Mouse (Mus musculus) embryonic stem cell, embryonic (primary cell): Measurements from ENCODE around the gene Irx1.

Experiments used
- CTCF ChIA-PET, 4 experiments: fragments of 300-600 bp in 2 of 4; fragments of 350-600 bp in 2 of 4; sonication (Branson Sonifier 250); formaldehyde crosslinking; loops; one replicate each; lab custom pipeline; 2022; ENCODE audit warnings: inconsistent platforms in 2 of 4; lab: Charles Lee
- POLR2A ChIA-PET, 4 experiments: fragments of 300-600 bp in 2 of 4; fragments of 350-600 bp in 2 of 4; sonication (Branson Sonifier 250); formaldehyde crosslinking; loops; one replicate each; lab custom pipeline; 2022; ENCODE audit warnings: antibody characterized with exemption in 4 of 4, inconsistent platforms in 1 of 4; lab: Charles Lee

Irx1 gene

DNA sequence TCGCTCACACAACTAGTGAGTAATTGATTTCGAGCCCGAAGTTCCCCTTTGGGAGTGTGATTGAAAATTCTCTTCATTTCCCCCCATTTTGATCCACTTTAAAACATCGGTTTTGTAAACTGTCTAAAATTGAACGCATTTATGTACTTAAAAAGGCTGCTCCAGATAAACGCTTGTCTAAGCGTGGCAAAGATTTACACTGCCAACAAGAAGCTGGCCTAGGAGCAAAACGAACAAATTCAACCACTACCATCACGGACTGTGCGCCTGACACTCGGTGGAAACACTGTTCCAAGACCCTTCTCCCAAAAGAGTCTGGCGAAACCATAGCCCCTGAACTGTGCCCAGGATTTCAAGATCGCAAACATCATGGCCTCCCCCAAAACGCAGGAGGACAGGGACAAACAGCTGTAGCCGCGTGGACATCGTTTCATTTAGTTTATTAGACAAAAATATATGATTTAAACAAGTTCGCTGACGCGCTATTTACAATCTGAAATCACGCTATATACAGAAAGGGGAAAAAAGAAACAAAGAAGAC is 5.6 kb downstream of the Irx1 start:
- POLR2A ChIA-PET, result interaction anchor here in 1 of 4 experiments (0.9 kb wide), 1 partner anchor 953 kb away, joined by 3 read pairs; no protein-coding TSS in a partner anchor
- CTCF ChIA-PET, result interaction anchor here in 1 of 4 experiments (1.0 kb wide), 1 partner anchor 672 kb away, joined by 3 read pairs; no protein-coding TSS in a partner anchor

DNA sequence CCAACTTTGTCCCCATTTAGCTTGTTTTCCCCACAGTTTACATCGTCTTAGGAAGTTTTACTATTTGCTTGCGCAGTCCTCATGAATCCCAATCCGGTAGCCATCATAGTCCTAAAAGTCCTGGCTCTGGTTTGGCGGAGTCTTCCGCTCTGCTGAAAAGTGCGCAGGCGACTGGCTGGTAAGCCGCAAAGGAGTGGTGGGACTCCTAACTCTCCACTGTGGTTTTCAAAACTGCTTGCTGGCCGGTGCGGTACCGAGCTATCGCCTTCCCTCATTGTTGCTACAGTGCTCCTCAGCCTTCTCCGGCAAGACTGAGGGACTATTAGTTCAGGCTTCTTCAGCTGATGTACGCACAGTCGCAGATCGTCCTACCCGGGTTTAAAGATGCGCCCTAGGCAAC is 6.4 kb downstream of the Irx1 start:
- ChIA-PET POLR2A (no interaction called here), CTCF (interaction anchor here (0.5 to 1.3 kb wide), 9 partner anchors 7 to 1074 kb away, joined by 3 to 6 read pairs (median 4); no protein-coding TSS in a partner anchor)

DNA sequence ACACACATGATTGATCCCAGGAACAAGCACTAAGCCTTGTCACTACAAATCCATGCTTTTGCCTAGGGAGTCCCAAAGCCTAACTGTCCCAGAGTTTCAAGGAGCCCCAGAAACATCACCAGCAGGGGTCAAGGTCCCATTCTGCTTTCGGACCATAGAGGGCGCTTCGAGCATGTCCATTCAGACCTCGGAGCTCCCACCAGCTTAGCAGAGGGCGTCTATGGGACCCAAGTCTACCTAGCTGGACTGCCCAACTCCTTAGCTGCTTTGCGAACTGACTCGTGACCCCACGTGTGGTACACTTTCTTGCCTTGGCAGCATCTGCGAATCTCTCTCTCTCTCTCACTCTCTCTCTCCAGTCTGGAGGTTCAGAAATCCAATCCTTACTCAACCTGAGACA is 7.0 kb downstream of the Irx1 start:
- ChIA-PET CTCF (interaction anchor here (0.6 to 1.3 kb wide), 10 partner anchors 8 to 1074 kb away, joined by 3 to 6 read pairs (median 4); no protein-coding TSS in a partner anchor), POLR2A (interaction anchor here in 1 of 4 experiments (0.7 kb wide), 1 partner anchor 673 kb away, joined by 8 read pairs; no protein-coding TSS in a partner anchor)

DNA sequence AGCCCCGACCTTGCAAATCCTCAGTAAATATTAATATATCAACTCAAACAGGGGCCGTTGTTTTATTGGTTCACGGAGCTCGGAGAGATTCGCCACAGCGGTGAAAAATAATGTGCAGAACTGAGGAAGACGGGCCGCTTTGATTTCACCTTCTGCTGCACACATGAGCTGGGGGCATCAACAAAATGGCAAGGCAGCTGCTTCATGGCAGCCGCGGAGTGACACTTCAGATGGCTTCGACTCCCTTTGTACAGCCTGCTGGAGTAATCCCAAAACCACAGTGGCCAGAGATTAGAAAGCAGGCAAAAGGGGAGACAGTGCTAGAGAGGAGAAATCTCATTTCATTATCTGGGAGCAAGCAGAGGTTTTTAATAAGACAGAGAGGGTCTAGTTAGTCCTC is 11.6 kb downstream of the Irx1 start:
- ChIA-PET CTCF (no interaction called here), POLR2A (no interaction called here)

DNA sequence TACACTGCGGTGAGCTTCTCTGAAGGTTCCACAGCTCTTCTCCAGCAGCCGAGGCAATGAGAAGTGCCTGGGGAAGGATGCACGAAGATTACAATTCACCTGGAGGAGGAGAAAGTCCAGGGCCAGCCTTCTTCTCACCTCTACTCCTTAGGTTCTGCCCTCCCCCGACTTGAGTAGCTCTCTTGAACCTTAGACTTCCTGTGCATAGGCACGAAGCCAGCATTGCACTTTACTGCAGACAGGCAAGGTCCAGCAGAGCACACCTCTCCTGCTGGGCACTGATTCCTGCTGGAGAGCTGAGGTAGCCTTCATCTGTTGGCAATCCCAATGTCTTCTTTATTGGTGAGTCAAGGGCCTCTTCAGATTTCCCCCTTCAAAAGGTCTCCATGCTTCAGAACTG is 13.7 kb downstream of the Irx1 start:
- CTCF ChIA-PET, result interaction anchor here in 2 of 4 experiments (0.6 to 1.1 kb wide), 2 partner anchors 16 to 624 kb away, joined by 3 to 14 read pairs; no protein-coding TSS in a partner anchor
- POLR2A ChIA-PET, result no interaction called here

- ChIA-PET POLR2A (no interaction called here), CTCF (no interaction called here)
These were observed 53.2 kb downstream of the Irx1 start for GRCm38 (mm10) chr13:71910361-71910760.
